Mouse (Mus musculus): ENCODE data around the gene Itgb1bp1.

DNA sequence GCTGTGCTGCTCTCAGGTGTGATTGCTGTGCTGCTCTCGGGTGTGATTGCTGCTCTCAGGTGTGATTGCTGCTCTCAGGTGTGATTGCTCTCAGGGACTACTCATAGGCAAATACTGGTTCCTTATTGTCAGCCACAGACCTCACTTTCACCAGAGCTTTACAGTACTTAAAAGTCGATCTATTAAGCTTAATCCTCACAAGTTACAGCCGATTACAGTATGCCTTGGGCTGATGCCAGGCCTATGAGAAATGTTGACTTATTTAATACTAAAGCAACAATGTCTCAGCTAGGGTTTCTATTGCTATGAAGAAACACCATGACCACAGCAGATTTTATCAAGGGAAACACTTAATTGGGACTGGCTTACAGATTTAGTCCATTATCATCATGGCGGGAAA lies 89.7 kb downstream of the Itgb1bp1 start:
- no peak for TF ChIP-seq FOSL1 (IDR thresholded peaks at IDR 0.05; ENCODE audit: insufficient read depth, low read length, poor library complexity, severe bottlenecking)
- no peak for TF ChIP-seq MAX (IDR thresholded peaks at IDR 0.05)

Measured in C2C12 (cell line).